Mouse (Mus musculus): ENCODE data around the gene Spdye4b. TPM values are rescaled to one million over a fixed set of nuclear protein-coding genes. Genes with fewer than 3 reads are reported as not detected.
"Not testable (repeated sequence)": the region's sequence is repeated elsewhere in the genome, so short reads cannot be mapped to it uniquely, and the experiment has no call there.

Spdye4b gene
- polyA plus RNA-seq (2015; fragmentation: Nextera tagmentation; extraction: Ambion mirVana): not detected in 2 replicates

DNA sequence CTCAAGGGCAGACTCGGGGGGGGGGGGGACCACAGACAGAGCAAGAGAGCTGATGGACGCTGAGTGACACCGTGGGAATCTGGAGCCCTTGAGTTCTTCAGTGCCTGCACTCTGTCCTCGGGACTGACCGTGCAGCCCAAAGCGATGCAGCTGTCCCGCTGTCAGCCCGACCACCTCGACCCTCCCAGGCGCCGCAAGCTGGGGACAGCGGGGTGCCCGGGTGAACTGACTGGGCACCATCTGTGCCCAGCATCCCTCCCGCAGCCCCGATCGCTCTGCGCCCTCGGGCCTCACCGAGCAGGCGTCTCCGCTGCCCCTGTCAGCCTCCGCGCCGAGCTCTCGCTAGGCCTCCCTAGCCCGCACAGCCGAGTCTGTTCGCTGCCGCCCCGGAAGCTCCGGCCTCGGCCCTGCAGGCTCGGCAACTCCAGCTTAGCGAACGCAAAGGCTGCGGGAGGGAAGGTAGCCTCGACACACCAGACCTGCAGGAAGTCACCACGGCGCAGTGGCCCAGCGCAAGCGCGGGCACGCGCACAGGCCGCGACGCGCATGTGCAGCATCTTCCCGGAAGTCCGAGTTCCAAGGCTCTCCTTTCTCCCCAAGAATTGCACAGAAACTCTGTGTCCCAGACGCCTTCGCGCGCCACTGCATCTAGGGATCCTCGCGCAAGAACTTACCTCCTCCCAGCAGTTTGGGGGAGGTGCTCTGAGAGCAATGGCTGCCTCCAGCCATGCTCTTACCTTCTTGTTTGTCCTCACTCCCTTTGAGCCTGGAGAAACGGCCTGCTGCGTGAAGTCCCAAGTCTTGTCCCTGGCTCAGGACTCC, at the start of gene Spdye4b, which contains the start of gene Rbak:
Spdye4b (plus strand) TSS at position 763 of the 822 bp plus-strand sequence.
Rbak (minus strand) TSS at position 521 of the 822 bp plus-strand sequence.
- Histone ChIP-seq H3K4me2 (peak within 1 kb of the TSS; percentile 80), H3K36me3 (peaks cover 31% of the 10 kb centered on the region), H3K27me3 (no peaks in the 10 kb centered on the region), H3K4me3 (peak within 1 kb of the TSS; percentile 86), H3K9ac (peak within 1 kb of the TSS; percentile 91), H3K27ac (replicated peaks) (peak within 1 kb of the TSS; percentile 91), H3K4me1 (replicated peaks) (peaks cover 14% of the 10 kb centered on the region), H3K9me3 (no peaks in the 10 kb centered on the region)
- ATAC-seq (ENCODE audit: low FRiP score, low read depth): peak; percentile 98
- under 1% methylated on average over 54 of the region's 58 CpGs for WGBS

DNA sequence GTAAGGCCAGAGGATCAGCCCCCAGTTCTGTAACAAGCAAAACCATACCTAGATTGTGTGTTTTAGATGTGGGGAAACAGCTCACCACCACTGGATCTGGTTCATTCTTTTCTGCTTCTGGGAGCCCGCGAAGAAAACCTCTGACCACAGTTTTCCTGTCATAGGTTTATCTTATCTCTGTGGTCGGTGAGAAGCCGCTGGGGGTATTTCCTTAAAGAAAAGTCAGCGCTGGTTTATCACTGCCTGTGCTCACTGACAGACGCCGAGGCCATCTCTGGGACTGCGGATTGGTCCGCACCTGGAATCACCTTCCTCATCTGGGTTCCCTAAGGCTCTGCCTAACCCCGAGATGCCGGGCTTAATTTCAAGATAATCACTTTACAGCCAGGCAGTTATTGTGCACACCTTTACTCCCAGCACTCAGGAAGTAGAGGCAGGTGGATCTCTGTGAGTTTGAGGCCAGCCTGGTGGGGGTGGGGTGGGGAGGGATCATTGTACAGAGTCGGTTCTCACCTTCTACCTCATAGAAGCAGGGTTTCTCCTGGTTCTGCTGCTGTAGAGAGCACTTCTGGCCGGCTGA, 47.8 kb upstream of the Spdye4b start:
- no peaks in the 10 kb centered on the region for H3K27me3 ChIP-seq
- H3K27ac ChIP-seq (replicated peaks): no peak overlapping the region
- no peak for ATAC-seq (ENCODE audit: low FRiP score, low read depth)
- WGBS: 77% methylated on average over 13 of the region's 13 CpGs
- H3K4me3 ChIP-seq: no peak overlapping the region
- H3K9ac ChIP-seq: no peak overlapping the region
- no peaks in the 10 kb centered on the region for H3K4me1 ChIP-seq (replicated peaks)
- no peak overlapping the region for H3K4me2 ChIP-seq
- H3K9me3 ChIP-seq: no peaks in the 10 kb centered on the region; the same call in 1 of the 2 replicates
- no peaks in the 10 kb centered on the region for H3K36me3 ChIP-seq

DNA sequence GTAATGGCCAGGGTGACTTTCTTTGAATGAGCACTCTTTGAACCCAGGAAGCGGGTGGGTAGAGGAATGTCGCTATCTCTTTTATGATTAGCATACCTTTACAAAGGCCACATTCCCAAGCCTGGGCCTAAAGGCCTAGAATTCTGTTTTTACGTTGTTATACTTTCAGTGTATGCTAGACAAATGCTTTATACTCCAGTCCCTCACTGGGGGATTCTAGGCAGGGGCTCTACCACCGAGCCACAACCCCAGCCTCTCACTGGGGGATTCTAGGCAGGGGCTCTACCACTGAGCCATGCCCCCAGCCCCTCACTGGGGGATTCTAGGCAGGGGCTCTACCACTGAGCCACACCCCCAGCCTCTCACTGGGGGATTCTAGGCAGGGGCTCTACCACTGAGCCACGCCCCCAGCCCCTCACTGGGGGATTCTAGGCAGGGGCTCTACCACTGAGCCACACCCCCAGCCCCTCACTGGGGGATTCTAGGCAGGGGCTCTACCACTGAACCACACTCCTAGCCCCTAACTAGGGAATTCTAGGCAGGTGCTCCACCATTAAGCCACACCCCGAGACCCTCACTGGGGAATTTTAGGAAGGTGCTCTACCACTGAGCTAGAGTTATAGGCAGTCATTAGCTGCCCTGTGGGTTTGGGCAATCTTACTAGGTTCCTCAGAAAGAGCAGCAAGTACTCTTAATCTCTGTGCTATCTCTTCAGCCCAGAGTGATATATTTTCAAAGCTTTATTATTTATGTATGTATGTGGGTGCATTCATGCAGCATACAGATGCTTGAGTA, 46.4 kb upstream of the Spdye4b start:
- not testable (repeated sequence) for H3K4me3 ChIP-seq; H3K9ac ChIP-seq; H3K4me2 ChIP-seq; H3K27me3 ChIP-seq; H3K36me3 ChIP-seq; H3K9me3 ChIP-seq; H3K27ac ChIP-seq (replicated peaks); H3K4me1 ChIP-seq (replicated peaks); ATAC-seq (ENCODE audit: low FRiP score, low read depth)
- WGBS: 77% methylated on average over 3 of the region's 6 CpGs

DNA sequence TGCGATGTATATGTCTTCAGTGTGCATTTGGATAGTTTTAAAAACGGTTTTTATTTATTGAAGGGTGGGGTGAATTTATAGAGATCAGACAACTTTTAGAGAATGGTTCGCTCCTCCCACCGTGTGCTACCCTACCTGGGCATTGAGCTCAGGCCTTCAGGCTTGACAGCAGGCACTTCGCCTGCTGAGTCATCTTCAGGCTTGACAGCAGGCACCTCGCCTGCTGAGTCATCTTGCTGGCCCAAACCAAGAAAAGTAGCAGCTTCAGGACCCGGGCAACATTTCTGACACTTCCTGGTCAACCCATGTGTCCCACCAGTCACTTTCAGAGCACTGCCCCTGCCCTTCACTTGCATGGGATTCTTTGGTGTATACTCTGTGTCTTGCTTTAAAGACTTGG, 45.8 kb upstream of the Spdye4b start:
- no peak for ATAC-seq (ENCODE audit: low FRiP score, low read depth)

DNA sequence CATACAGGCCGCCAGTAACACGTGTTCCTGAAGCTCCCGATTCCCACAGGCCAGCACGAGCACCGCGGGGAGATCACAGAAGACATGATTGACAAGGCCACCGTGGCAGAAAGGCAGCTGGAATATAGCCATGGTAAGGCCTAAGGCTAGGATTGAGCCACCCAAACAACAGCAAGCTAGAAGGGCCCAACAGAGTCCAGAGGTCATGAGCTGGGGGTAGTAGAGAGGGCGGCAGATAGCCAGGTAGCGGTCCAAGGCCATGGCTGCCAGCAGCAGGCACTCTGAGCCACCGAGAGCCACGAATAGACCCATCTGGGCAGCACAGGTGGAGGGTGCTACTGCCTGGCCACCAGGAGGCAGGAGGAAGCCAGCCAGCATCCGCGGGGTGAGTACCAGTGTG, 43.2 kb upstream of the Spdye4b start:
- Histone ChIP-seq H3K4me1 (replicated peaks) (no peaks in the 10 kb centered on the region), H3K27me3 (no peaks in the 10 kb centered on the region), H3K9ac (no peak overlapping the region), H3K36me3 (no peaks in the 10 kb centered on the region), H3K4me2 (no peak overlapping the region), H3K4me3 (no peak overlapping the region), H3K9me3 (no peaks in the 10 kb centered on the region), H3K27ac (replicated peaks) (no peak overlapping the region)
- no peak for ATAC-seq (ENCODE audit: low FRiP score, low read depth)
- 89% methylated on average over 13 of the region's 13 CpGs for whole genome bisulfite sequencing

More for the DNA sequence above, 45.8 kb upstream of the Spdye4b start:
- H3K4me2 ChIP-seq: no peak overlapping the region
- 93% methylated on average over 7 of the region's 7 CpGs for WGBS
- H3K4me3 ChIP-seq: no peak overlapping the region
- H3K27me3 ChIP-seq: no peaks in the 10 kb centered on the region
- no peaks in the 10 kb centered on the region for H3K36me3 ChIP-seq
- no peaks in the 10 kb centered on the region for H3K9me3 ChIP-seq
- no peaks in the 10 kb centered on the region for H3K4me1 ChIP-seq (replicated peaks)
- no peak overlapping the region for H3K27ac ChIP-seq (replicated peaks)
- no peak overlapping the region for H3K9ac ChIP-seq

DNA sequence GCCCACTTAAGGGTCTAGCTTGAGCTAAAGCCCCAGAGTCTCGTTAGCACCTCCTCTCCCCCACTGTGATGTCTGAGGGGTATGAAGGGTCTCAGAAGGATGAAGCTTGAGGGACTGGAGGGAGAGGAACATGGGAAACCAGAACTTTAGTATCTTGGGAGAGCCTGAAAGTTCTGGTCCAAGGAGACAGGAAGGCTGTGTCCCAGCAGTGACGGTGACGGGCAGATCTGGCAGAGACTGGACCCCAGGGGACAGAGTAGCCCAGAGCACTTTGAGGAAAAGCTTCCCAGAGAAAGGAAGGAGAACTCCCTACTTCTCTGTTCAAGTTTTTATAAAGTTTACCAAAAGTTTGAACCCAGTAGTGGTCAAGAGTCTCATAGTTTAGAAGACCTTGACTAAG, 33.3 kb upstream of the Spdye4b start, which contains the start of gene Olfr718-ps1:
Olfr718-ps1 (minus strand) TSS at position 101 of the 400 bp plus-strand sequence.
- no peak for ATAC-seq (ENCODE audit: low FRiP score, low read depth)
- WGBS: 70% methylated on average over 3 of the region's 3 CpGs

DNA sequence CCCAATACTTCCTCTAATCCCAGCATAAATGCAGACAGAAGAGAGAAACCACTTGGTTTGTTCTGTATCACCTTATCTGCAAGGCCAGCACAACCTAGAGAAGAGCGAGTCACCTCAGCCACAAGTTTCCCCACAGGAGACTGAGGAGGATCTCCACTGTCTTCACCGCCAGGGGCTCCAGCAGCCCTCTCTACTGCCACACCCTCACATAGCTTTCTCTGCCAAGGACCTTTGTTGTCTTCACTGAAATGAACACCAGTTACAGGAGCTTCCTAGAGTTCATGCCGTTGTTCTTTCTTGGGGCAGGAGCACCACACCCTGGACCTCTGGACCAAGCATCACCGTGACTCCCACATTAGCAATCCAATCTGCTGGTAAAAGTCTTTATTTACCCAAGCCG, 32.2 kb upstream of the Spdye4b start:
- ATAC-seq (ENCODE audit: low FRiP score, low read depth): no peak
- no peaks in the 10 kb centered on the region for H3K36me3 ChIP-seq
- H3K9me3 ChIP-seq: peaks cover 2% of the 10 kb centered on the region; the same call in 1 of the 2 replicates
- no peak overlapping the region for H3K27ac ChIP-seq (replicated peaks)
- no peak overlapping the region for H3K9ac ChIP-seq
- no peak overlapping the region for H3K4me2 ChIP-seq
- no peak overlapping the region for H3K4me3 ChIP-seq
- no peaks in the 10 kb centered on the region for H3K4me1 ChIP-seq (replicated peaks)
- 90% methylated on average over 5 of the region's 5 CpGs for WGBS
- H3K27me3 ChIP-seq: no peaks in the 10 kb centered on the region

More for the DNA sequence above, 33.3 kb upstream of the Spdye4b start, which contains the start of gene Olfr718-ps1:
- Histone ChIP-seq H3K36me3 (no peaks in the 10 kb centered on the region), H3K27me3 (no peaks in the 10 kb centered on the region), H3K27ac (replicated peaks) (no peak within 1 kb of the TSS), H3K4me1 (replicated peaks) (no peaks in the 10 kb centered on the region), H3K4me3 (no peak within 1 kb of the TSS), H3K9me3 (peaks cover 2% of the 10 kb centered on the region; the same call in 1 of the 2 replicates), H3K4me2 (no peak within 1 kb of the TSS), H3K9ac (no peak within 1 kb of the TSS)

DNA sequence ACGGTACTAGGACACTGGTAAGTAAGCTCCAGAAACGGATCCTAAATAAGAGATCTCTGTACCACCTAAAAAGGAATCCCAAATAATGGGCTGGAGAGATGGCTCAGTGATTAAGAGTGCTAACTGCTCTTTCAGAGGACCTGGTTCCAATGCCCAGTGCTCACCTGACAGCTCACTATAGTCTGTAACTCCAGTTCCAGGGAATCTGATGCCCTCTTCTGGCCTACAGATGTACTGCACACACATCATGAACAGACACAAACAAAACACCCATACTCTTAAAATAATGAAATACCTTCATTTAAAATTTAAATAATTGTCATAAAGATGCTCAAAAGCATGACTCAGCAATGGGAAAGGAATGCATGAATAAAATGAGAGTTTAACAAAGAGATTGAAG, 31.3 kb upstream of the Spdye4b start:
- Histone ChIP-seq H3K4me2 (no peak overlapping the region), H3K9me3 (peaks cover 2% of the 10 kb centered on the region; the same call in 1 of the 2 replicates), H3K4me1 (replicated peaks) (no peaks in the 10 kb centered on the region), H3K9ac (no peak overlapping the region), H3K36me3 (no peaks in the 10 kb centered on the region), H3K27me3 (no peaks in the 10 kb centered on the region), H3K27ac (replicated peaks) (no peak overlapping the region), H3K4me3 (no peak overlapping the region)
- 93% methylated on average over 2 of the region's 2 CpGs for WGBS
- no peak for ATAC-seq (ENCODE audit: low FRiP score, low read depth)

DNA sequence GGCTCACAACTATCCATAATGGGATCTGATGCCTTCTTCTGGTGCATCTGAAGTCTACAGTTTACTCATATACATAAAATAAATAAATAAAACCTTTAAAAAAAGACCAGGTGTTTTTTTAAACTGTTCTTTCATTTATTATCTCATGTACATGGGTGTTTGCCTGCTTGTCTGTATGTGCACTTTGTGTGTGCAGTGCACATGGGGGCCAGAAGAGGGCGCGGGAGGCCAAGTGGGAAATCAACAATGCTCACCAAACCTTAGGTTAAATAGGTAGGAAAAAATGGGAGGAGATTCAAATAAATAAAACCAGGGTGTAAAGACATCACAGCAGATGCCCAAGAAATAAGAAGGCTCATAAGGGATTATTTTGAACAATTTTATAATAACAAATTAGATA, 30.8 kb upstream of the Spdye4b start:
- Histone ChIP-seq H3K27me3 (no peaks in the 10 kb centered on the region), H3K9ac (no peak overlapping the region), H3K4me2 (no peak overlapping the region), H3K4me1 (replicated peaks) (no peaks in the 10 kb centered on the region), H3K36me3 (no peaks in the 10 kb centered on the region), H3K9me3 (peaks cover 2% of the 10 kb centered on the region; the same call in 1 of the 2 replicates), H3K27ac (replicated peaks) (no peak overlapping the region), H3K4me3 (no peak overlapping the region)
- ATAC-seq (ENCODE audit: low FRiP score, low read depth): no peak
- 88% methylated on average over 2 of the region's 2 CpGs for WGBS

DNA sequence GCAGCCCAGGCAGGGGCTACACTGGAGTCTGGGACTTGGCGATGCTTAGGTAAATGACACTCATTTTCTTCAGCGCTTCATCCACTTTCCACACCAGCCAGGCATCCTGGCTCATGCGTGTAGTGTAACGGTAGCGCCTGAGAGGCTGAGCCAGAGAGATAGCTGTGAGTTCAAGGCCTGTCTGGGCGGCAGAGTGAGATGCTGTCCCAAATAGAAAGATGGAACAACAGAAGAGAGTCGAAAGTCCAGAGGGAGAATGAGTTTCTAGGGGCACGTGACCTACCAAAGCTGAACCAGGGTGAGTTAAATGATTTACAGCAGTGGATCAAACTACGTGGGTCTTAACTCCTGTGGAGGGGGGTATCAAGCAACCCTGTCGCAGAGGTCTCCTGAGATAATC, 27.1 kb upstream of the Spdye4b start:
- WGBS: 92% methylated on average over 10 of the region's 10 CpGs

DNA sequence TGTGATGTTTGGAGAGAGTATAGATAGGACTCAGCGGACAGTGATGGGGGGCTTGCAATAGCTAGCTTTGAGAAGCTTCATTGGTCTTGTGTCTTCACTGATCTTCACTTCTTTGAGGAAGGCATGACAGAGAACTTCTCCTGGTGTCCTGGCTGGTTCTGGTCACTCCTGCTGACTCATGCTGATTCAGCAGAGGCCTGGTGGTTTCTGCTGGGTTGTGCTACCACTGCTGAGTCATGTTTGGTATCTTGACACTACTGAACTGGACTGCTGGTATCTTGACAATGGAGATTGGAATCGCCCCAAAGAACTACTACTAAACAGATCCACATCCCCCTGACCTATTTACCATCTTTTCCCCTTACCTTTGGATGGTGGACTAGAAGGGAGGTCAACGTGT, 25.3 kb upstream of the Spdye4b start:
- ATAC-seq (ENCODE audit: low FRiP score, low read depth): no peak
- no peak overlapping the region for H3K9ac ChIP-seq
- 88% methylated on average over 3 of the region's 3 CpGs for WGBS
- no peak overlapping the region for H3K27ac ChIP-seq (replicated peaks)
- H3K4me3 ChIP-seq: no peak overlapping the region
- no peaks in the 10 kb centered on the region for H3K36me3 ChIP-seq
- peaks cover 33% of the 10 kb centered on the region for H3K27me3 ChIP-seq
- H3K9me3 ChIP-seq: no peaks in the 10 kb centered on the region
- H3K4me2 ChIP-seq: no peak overlapping the region
- H3K4me1 ChIP-seq (replicated peaks): peaks cover 4% of the 10 kb centered on the region; the same call in 1 of the 2 replicates

More for the DNA sequence above, 27.1 kb upstream of the Spdye4b start:
- H3K27me3 ChIP-seq: peaks cover 28% of the 10 kb centered on the region
- no peaks in the 10 kb centered on the region for H3K36me3 ChIP-seq
- no peak overlapping the region for H3K4me3 ChIP-seq
- no peak overlapping the region for H3K27ac ChIP-seq (replicated peaks)
- no peak for ATAC-seq (ENCODE audit: low FRiP score, low read depth)
- H3K4me1 ChIP-seq (replicated peaks): peaks cover 4% of the 10 kb centered on the region; the same call in 1 of the 2 replicates
- H3K9me3 ChIP-seq: peaks cover 2% of the 10 kb centered on the region; the same call in 1 of the 2 replicates
- no peak overlapping the region for H3K4me2 ChIP-seq
- no peak overlapping the region for H3K9ac ChIP-seq

Data from hindbrain, embryonic 15.5 days (tissue).